Mouse (Mus musculus) myocyte (in vitro differentiated cells): ENCODE measurements around the gene Itgb1bp1. TPM values are rescaled to one million over a fixed set of nuclear protein-coding genes. Genes with fewer than 3 reads are reported as not detected.
A peak's percentile ranks its signal among the peaks of the same experiment; 100 is the strongest.

Experiments used
- H3K27me3 ChIP-seq: one replicate; pipeline ENCODE4 v1.6.1; 2011; ENCODE audit not compliant: control insufficient read depth, insufficient read depth, insufficient read length
- H3K36me3 ChIP-seq: one replicate; pipeline ENCODE4 v1.6.1; 2011; ENCODE audit not compliant: control insufficient read depth, insufficient read depth
- H3K4me2 ChIP-seq: one replicate; pipeline ENCODE4 v1.6.1; 2011; ENCODE audit warnings: low read depth, control low read depth
- H3K4me3 ChIP-seq: one replicate; pipeline ENCODE4 v1.5.1; 2011; ENCODE audit warnings: mild to moderate bottlenecking, control low read depth, moderate library complexity
- H3K79me2 ChIP-seq: one replicate; pipeline ENCODE4 v1.6.1; 2011; ENCODE audit not compliant: control insufficient read depth, insufficient read depth
- H3ac ChIP-seq: one replicate; pipeline ENCODE4 v1.6.1; 2011; ENCODE audit not compliant: control insufficient read depth, insufficient read length
- CEBPB ChIP-seq: IDR thresholded peaks from 2 replicates; pipeline ENCODE4 v1.6.1; 2011; ENCODE audit warnings: mild to moderate bottlenecking, moderate library complexity; ENCODE audit not compliant: poor library complexity, insufficient read depth, severe bottlenecking
- E2F4 ChIP-seq: IDR thresholded peaks from one replicate; pipeline ENCODE4 v1.6.1; 2011; ENCODE audit warnings: mild to moderate bottlenecking, control low read depth, moderate library complexity; ENCODE audit not compliant: insufficient read depth
- MAX ChIP-seq: IDR thresholded peaks from one replicate; pipeline ENCODE4 v1.6.1; 2011; ENCODE audit warnings: low read depth, mild to moderate bottlenecking, control low read depth
- MYOD1 ChIP-seq, 3 experiments: IDR thresholded peaks; one replicate each; pipeline ENCODE4 v1.6.1; 2011; ENCODE audit warnings: control low read depth in 2 of 3, low read depth in 2 of 3, mild to moderate bottlenecking in 2 of 3, moderate library complexity in 1 of 3; ENCODE audit not compliant: insufficient read length in 2 of 3, control insufficient read depth in 1 of 3
- MYOG ChIP-seq, 3 experiments: IDR thresholded peaks; one replicate each; pipeline ENCODE4 v1.6.1; 2011; ENCODE audit warnings: control low read depth in 2 of 3, low read depth in 2 of 3, mild to moderate bottlenecking in 2 of 3; ENCODE audit not compliant: insufficient read length in 2 of 3, control insufficient read depth in 1 of 3, insufficient read depth in 1 of 3
- POLR2A ChIP-seq: IDR thresholded peaks from one replicate; pipeline ENCODE4 v1.6.1; 2011; ENCODE audit warnings: low read depth, mild to moderate bottlenecking, control low read depth, moderate library complexity; ENCODE audit not compliant: insufficient read length
- POLR2AphosphoS2 ChIP-seq: IDR thresholded peaks from one replicate; pipeline ENCODE4 v1.6.1; 2011; ENCODE audit warnings: low read depth, control low read depth; ENCODE audit not compliant: insufficient read length
- REST ChIP-seq: IDR thresholded peaks from one replicate; pipeline ENCODE4 v1.6.1; 2011; ENCODE audit warnings: mild to moderate bottlenecking, control low read depth, moderate library complexity; ENCODE audit not compliant: insufficient read depth, insufficient read length
- SRF ChIP-seq: IDR thresholded peaks from one replicate; pipeline ENCODE4 v1.6.1; 2011; ENCODE audit warnings: low read depth; ENCODE audit not compliant: control insufficient read depth, insufficient read length
- TCF12 ChIP-seq: IDR thresholded peaks from one replicate; pipeline ENCODE4 v1.6.1; 2011; ENCODE audit warnings: mild to moderate bottlenecking, control low read depth; ENCODE audit not compliant: poor library complexity, insufficient read depth, severe bottlenecking
- TCF3 ChIP-seq: IDR thresholded peaks from one replicate; pipeline ENCODE4 v1.6.1; 2011; ENCODE audit warnings: low read depth, control low read depth; ENCODE audit not compliant: insufficient read length
- USF1 ChIP-seq: IDR thresholded peaks from one replicate; pipeline ENCODE4 v1.6.1; 2011; ENCODE audit warnings: low read depth, mild to moderate bottlenecking, control low read depth, moderate library complexity
- polyA plus RNA-seq: library from polyadenylated mRNA; unstranded; fragments of >200 nt; fragmentation: generic; extraction: Trizol; gene quantifications from one replicate; pipeline ENCODE4 v1.2.1, GENCODE M21; 2012; ENCODE audit warnings: missing spikeins

Gene Itgb1bp1
- polyA plus RNA-seq, 1 experiment = 45.4 TPM

DNA sequence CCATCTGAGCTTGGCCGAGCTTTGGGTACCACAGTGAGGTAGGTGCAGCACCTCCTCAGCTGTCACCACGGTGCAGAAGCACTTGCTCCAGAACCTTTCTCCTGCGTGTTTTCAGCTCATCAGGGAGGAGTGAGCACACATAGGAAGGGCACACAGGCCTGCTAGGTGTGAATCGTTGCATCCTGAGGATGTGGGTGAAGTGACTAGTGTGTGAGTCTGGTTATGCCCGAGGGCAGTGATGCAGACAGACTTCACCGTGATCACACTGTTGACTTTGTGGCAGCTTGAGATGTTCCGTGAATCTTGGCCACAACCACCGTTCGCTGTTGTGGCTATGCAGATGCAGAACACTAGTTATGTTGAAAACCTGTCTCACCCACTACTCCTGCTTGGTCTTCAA, 59.8 kb downstream of the Itgb1bp1 start:
- Histone ChIP-seq H3K4me2 (peak overlapping the region; percentile 31), H3K4me3 (no peak overlapping the region), H3K36me3 (no peaks in the 10 kb centered on the region), H3ac (no peak overlapping the region), H3K27me3 (no peaks in the 10 kb centered on the region), H3K79me2 (no peaks in the 10 kb centered on the region)
- TF ChIP-seq MYOD1 (IDR thresholded peaks at IDR 0.05; ENCODE audit: control insufficient read depth in 1 of 3, insufficient read length in 2 of 3, low read depth in 2 of 3) (no peak), TCF3 (no peak), MAX (no peak), MYOG (IDR thresholded peaks at IDR 0.05; ENCODE audit: control insufficient read depth in 1 of 3, insufficient read depth in 1 of 3, insufficient read length in 2 of 3, low read depth in 2 of 3) (no peak), REST (no peak), USF1 (no peak), CEBPB (no peak), POLR2A (no peak), E2F4 (no peak), POLR2AphosphoS2 (no peak), TCF12 (no peak), SRF (no peak)

DNA sequence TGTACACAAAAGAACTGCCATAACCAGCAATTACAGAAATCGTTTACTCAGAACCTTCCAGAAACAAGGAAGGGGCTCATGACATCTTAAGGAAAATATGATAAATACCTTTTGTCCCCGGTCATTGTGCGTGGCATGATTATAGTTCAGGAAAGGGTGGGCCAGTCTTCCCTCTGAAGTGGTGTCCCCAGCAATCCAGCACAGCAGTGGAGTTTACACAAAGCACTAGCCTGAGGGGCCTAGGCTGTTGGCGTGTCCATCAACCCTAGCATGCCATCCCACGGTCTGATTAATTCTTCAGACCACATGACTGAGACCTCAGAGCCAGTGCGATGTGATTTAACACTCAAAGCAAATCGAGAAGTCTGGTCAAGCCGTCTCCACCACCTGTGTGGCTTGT, 60.7 kb downstream of the Itgb1bp1 start:
- H3K27me3 ChIP-seq = no peaks in the 10 kb centered on the region
- TF ChIP-seq POLR2AphosphoS2 = no peak
- TF ChIP-seq TCF3 = no peak
- no peak for TF ChIP-seq TCF12
- no peak for TF ChIP-seq E2F4
- TF ChIP-seq USF1 = no peak
- no peak for TF ChIP-seq MAX
- no peak for TF ChIP-seq MYOD1 (IDR thresholded peaks at IDR 0.05; ENCODE audit: control insufficient read depth in 1 of 3, insufficient read length in 2 of 3, low read depth in 2 of 3)
- no peak for TF ChIP-seq POLR2A
- TF ChIP-seq REST = no peak
- no peak for TF ChIP-seq MYOG (IDR thresholded peaks at IDR 0.05; ENCODE audit: control insufficient read depth in 1 of 3, insufficient read depth in 1 of 3, insufficient read length in 2 of 3, low read depth in 2 of 3)
- no peak for TF ChIP-seq CEBPB
- no peak for TF ChIP-seq SRF
- H3ac ChIP-seq = no peak overlapping the region
- H3K36me3 ChIP-seq = no peaks in the 10 kb centered on the region
- no peaks in the 10 kb centered on the region for H3K79me2 ChIP-seq
- no peak overlapping the region for H3K4me2 ChIP-seq
- no peak overlapping the region for H3K4me3 ChIP-seq

DNA sequence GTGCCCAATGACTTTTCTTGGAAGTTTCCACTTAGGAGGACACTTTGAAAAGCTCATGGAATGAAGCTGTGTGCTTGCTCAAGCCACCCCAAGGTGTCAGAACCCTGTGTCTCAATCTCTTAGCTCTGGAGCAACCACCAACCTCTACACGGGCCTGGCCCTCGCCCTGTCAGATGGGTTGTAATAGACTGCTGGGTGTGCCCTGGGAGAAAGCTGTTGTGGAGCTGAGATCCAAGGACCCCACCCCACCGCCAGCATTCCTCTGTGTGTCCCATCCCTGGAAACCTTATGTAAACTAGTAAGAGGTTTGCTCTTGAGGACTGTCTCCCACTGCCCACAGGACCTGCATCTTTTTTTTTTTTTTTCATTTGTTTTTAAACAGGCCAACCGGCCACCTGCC, 62.2 kb downstream of the Itgb1bp1 start:
- TF ChIP-seq REST (no peak), TCF12 (no peak), USF1 (no peak), POLR2AphosphoS2 (no peak), E2F4 (no peak), MAX (no peak), TCF3 (no peak), MYOD1 (IDR thresholded peaks at IDR 0.05; ENCODE audit: control insufficient read depth in 1 of 3, insufficient read length in 2 of 3, low read depth in 2 of 3) (no peak), POLR2A (no peak), CEBPB (no peak), MYOG (IDR thresholded peaks at IDR 0.05; ENCODE audit: control insufficient read depth in 1 of 3, insufficient read depth in 1 of 3, insufficient read length in 2 of 3, low read depth in 2 of 3) (no peak), SRF (no peak)
- Histone ChIP-seq H3K4me3 (no peak overlapping the region), H3ac (no peak overlapping the region), H3K4me2 (no peak overlapping the region), H3K79me2 (no peaks in the 10 kb centered on the region), H3K36me3 (no peaks in the 10 kb centered on the region), H3K27me3 (no peaks in the 10 kb centered on the region)

DNA sequence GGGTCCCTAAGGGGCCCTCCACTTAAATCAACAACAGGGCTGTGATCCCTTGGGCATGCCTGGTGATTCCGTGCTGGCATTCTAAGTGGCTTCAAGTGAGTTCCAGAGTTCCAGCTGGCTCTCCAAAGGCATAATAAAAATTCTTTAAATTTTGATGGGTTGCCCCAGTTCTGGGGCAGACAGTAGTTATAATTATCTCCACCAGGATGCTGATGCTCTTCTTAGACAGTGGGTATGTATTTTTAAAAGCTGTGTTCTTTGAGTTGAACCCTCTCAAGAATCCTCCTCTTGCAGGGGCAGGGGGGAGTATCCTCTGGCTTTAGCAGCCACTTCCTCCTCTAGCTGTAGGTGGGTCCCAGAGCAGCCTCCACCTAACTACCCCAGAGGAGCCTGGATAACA, 65.5 kb downstream of the Itgb1bp1 start:
- H3K79me2 ChIP-seq = no peaks in the 10 kb centered on the region
- no peaks in the 10 kb centered on the region for H3K27me3 ChIP-seq
- TF ChIP-seq USF1 (no peak), TCF12 (no peak), TCF3 (no peak), E2F4 (no peak), SRF (no peak), CEBPB (no peak), MYOG (IDR thresholded peaks at IDR 0.05; ENCODE audit: control insufficient read depth in 1 of 3, insufficient read depth in 1 of 3, insufficient read length in 2 of 3, low read depth in 2 of 3) (no peak), POLR2AphosphoS2 (no peak)
- no peaks in the 10 kb centered on the region for H3K36me3 ChIP-seq
- no peak overlapping the region for H3K4me3 ChIP-seq
- H3ac ChIP-seq = no peak overlapping the region
- H3K4me2 ChIP-seq = no peak overlapping the region

DNA sequence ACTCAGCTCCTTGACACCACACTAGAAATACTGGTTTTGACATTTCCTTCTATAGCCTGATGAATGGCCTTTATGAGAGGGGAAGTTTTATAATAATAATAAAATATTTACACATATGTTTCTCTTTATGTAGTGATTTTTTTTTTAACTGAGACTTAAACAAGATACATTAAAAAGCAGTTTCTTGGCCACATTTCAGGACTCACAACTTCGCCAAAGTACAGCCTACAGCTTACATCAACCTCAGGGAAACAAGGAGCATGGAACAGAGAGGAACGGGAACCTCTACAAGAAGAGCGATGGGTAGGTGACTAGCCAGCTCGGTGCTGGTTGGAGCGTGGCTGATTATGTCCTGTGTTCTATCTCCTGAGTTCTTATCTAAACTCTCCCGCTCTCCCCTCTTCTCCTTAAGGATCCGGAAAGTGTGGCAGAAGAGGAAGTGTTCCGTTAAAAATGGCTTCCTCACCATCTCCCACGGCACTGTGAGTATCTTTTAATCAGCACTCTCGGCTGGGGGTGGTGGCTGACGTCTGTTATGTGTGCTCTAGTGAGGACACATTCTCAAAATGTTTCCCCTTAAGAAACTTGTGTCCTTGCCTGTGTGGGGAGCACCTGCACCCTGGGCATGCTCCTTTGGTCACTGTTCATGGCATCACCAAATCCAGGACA, 68.2 kb downstream of the Itgb1bp1 start:
- Histone ChIP-seq H3K36me3 (no peaks in the 10 kb centered on the region), H3K4me3 (no peak overlapping the region), H3K4me2 (no peak overlapping the region), H3K27me3 (no peaks in the 10 kb centered on the region), H3ac (no peak overlapping the region), H3K79me2 (no peaks in the 10 kb centered on the region)
- TF ChIP-seq REST = no peak
- TF ChIP-seq MAX = no peak
- TF ChIP-seq POLR2AphosphoS2 = no peak
- no peak for TF ChIP-seq SRF
- TF ChIP-seq TCF3 = no peak
- TF ChIP-seq MYOD1 (IDR thresholded peaks at IDR 0.05; ENCODE audit: control insufficient read depth in 1 of 3, insufficient read length in 2 of 3, low read depth in 2 of 3) = no peak
